Mouse (Mus musculus): ENCODE results near the gene Fam184b. TPM values are rescaled to one million over a fixed set of nuclear protein-coding genes. Genes with fewer than 3 reads are reported as not detected.

Fam184b gene
- polyA plus RNA-seq, 1 experiment from 2014 or later: 1.1 TPM

DNA sequence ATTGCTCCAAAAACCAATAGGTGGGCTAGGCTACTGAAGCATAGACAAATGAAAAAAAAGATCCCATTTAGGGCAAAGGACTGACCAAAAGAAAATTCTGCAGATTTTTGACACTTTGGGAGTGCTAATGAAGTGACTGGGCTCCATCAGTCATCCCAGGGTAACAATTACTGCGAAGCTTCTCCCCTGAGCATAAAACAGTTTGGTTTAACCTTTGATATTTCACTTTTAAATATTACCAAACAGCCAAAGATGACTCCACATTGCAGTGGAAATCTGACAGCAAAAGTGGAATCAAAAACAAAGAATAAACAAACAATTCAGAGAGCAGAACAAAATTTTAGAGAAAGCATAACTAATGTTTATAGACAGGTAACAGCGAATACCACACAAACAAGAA lies 158.3 kb downstream of the Fam184b start:
- Histone ChIP-seq H3K27ac (no peak overlapping the region), H3K36me3 (no peaks in the 10 kb centered on the region), H3K27me3 (peaks cover 3% of the 10 kb centered on the region; the same call in 1 of the 2 replicates), H3K9me3 (no peaks in the 10 kb centered on the region), H3K4me2 (no peak overlapping the region), H3K4me1 (peaks cover 4% of the 10 kb centered on the region), H3K9ac (no peak overlapping the region), H3K4me3 (no peak overlapping the region)
- 84% methylated on average over 2 of the region's 2 CpGs for WGBS
- ATAC-seq (ENCODE audit: insufficient number of reproducible peaks, insufficient read depth, low FRiP score, low TSS enrichment, low read depth): no peak

DNA sequence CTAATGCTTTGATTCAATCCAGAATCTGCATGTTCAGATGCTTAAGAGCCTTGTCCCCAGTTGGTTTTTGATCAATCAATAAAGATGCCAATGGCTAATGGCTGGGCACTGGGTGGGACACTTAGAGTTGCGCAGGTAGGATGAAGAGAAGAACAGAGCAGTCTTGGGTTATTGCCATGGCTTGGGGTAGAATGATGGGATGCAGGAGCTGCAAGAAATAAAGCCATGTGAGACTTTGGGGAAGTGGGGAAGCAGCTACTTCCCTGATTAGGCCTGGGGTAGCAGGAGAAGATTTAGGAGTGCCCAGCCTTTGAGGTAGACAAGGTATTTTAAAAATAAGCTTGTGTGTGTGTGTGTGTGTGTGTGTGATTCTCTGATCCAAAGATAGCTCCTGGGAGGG lies 159.3 kb downstream of the Fam184b start:
- ATAC-seq (ENCODE audit: insufficient number of reproducible peaks, insufficient read depth, low FRiP score, low TSS enrichment, low read depth): no peak

More for the DNA sequence above, 159.3 kb downstream of the Fam184b start:
- Histone ChIP-seq H3K9ac (no peak overlapping the region), H3K4me2 (no peak overlapping the region), H3K9me3 (no peaks in the 10 kb centered on the region), H3K4me3 (no peak overlapping the region), H3K27me3 (peaks cover 3% of the 10 kb centered on the region; the same call in 1 of the 2 replicates), H3K4me1 (peaks cover 4% of the 10 kb centered on the region), H3K36me3 (no peaks in the 10 kb centered on the region), H3K27ac (no peak overlapping the region)
- 89% methylated on average over 1 of the region's 1 CpGs for WGBS

Other genes starting within 250 kb of the Fam184b start
- gene Qdpr, start 189.4 kb downstream of the Fam184b start, polyA plus RNA-seq (2015; fragmentation: Nextera tagmentation; extraction: Ambion mirVana): 135 and 139 TPM in 2 replicates
- gene Clrn2, start 185.9 kb downstream of the Fam184b start, polyA plus RNA-seq (2015; fragmentation: Nextera tagmentation; extraction: Ambion mirVana): not detected in 2 replicates
- 70.6 and 76.0 TPM in 2 replicates for gene Lap3, start 146.2 kb downstream of the Fam184b start, polyA plus RNA-seq (2015; fragmentation: Nextera tagmentation; extraction: Ambion mirVana)
- gene Med28, start 119.4 kb downstream of the Fam184b start, polyA plus RNA-seq (2015; fragmentation: Nextera tagmentation; extraction: Ambion mirVana): 247 and 255 TPM in 2 replicates
- gene Ncapg, start 30.3 kb upstream of the Fam184b start, polyA plus RNA-seq (2015; fragmentation: Nextera tagmentation; extraction: Ambion mirVana): 49.6 and 52.4 TPM in 2 replicates
- gene Lcorl, start 218.0 kb upstream of the Fam184b start, polyA plus RNA-seq (2015; fragmentation: Nextera tagmentation; extraction: Ambion mirVana): 25.2 and 26.7 TPM in 2 replicates